Mouse (Mus musculus) frontal cortex, adult (tissue): ENCODE measurements at regions not wholly inside any gene's neighbourhood (a gene's known extent, or its start where the extent isn't known, plus 50 kb on each side); places are given as distances from the start of the nearest gene placed in this dataset.

Source experiments
- ATAC-seq: cut with Nextera tagmentation; 2 replicates; pipeline ENCODE4 v1.9.2; 2017; ENCODE audit warnings: mild to moderate bottlenecking, moderate library complexity, mixed read lengths; ENCODE audit not compliant: low TSS enrichment

GRCm38 (mm10) chr1:169338461-169338860 is 192.8 kb downstream of the Nuf2 start:
- ATAC-seq, result no peak

GRCm38 (mm10) chr1:169332165-169332564 is 199.1 kb downstream of the Nuf2 start:
- ATAC-seq, result no peak

GRCm38 (mm10) chr1:169313241-169313640 is 218.0 kb downstream of the Nuf2 start:
- no peak for ATAC-seq

- no peak for ATAC-seq
Measured at GRCm38 (mm10) chr1:169283440-169283839, 247.8 kb downstream of the Nuf2 start.

GRCm38 (mm10) chr1:169270750-169271149 is 260.5 kb downstream of the Nuf2 start:
- ATAC-seq, result no peak

- no peak for ATAC-seq
Measured at GRCm38 (mm10) chr1:169263984-169264660, 267.1 kb downstream of the Nuf2 start.

- 0 out of 2 replicates have a peak, but pooled peaks have one; percentile 57 for ATAC-seq
Measured at GRCm38 (mm10) chr1:169254250-169254937, 276.9 kb downstream of the Nuf2 start.

- no peak for ATAC-seq
Measured at GRCm38 (mm10) chr1:169252189-169252588, 279.1 kb downstream of the Nuf2 start.

GRCm38 (mm10) chr1:169249021-169249420 is 282.2 kb downstream of the Nuf2 start:
- ATAC-seq, result no peak

- no peak for ATAC-seq
Measured at GRCm38 (mm10) chr1:169240377-169240776, 290.9 kb downstream of the Nuf2 start.

- ATAC-seq, result no peak
Measured at GRCm38 (mm10) chr1:169238671-169239090, 292.6 kb downstream of the Nuf2 start.

- no peak for ATAC-seq
Measured at GRCm38 (mm10) chr1:169235276-169235681, 296.0 kb downstream of the Nuf2 start.

GRCm38 (mm10) chr1:169233368-169233767 is 297.9 kb downstream of the Nuf2 start:
- ATAC-seq, result no peak

GRCm38 (mm10) chr1:169230097-169230496 is 301.2 kb downstream of the Nuf2 start:
- no peak for ATAC-seq

GRCm38 (mm10) chr1:169224431-169224830 is 306.8 kb downstream of the Nuf2 start:
- ATAC-seq, result no peak

GRCm38 (mm10) chr1:169187658-169188057 is 343.6 kb downstream of the Nuf2 start:
- ATAC-seq, result no peak

GRCm38 (mm10) chr1:169170405-169170804 is 360.9 kb downstream of the Nuf2 start:
- ATAC-seq, result no peak

- no peak for ATAC-seq
Measured at GRCm38 (mm10) chr1:169168033-169168432, 363.2 kb downstream of the Nuf2 start.

- ATAC-seq, result no peak
Measured at GRCm38 (mm10) chr1:169166041-169166850, 365.0 kb downstream of the Nuf2 start.

- peak; percentile 32; the same call in 1 of the 2 replicates for ATAC-seq
Measured at GRCm38 (mm10) chr1:169160858-169161257, 370.4 kb downstream of the Nuf2 start.

- ATAC-seq, result no peak
Measured at GRCm38 (mm10) chr1:169160220-169160619, 371.0 kb downstream of the Nuf2 start.

GRCm38 (mm10) chr1:169159786-169160185 is 371.5 kb downstream of the Nuf2 start:
- ATAC-seq, result no peak
